Mouse (Mus musculus): Measurements from ENCODE around the gene Dbr1.
"Not testable (repeated sequence)": the region's sequence is repeated elsewhere in the genome, so short reads cannot be mapped to it uniquely, and the experiment has no call there.

Gene Dbr1

DNA sequence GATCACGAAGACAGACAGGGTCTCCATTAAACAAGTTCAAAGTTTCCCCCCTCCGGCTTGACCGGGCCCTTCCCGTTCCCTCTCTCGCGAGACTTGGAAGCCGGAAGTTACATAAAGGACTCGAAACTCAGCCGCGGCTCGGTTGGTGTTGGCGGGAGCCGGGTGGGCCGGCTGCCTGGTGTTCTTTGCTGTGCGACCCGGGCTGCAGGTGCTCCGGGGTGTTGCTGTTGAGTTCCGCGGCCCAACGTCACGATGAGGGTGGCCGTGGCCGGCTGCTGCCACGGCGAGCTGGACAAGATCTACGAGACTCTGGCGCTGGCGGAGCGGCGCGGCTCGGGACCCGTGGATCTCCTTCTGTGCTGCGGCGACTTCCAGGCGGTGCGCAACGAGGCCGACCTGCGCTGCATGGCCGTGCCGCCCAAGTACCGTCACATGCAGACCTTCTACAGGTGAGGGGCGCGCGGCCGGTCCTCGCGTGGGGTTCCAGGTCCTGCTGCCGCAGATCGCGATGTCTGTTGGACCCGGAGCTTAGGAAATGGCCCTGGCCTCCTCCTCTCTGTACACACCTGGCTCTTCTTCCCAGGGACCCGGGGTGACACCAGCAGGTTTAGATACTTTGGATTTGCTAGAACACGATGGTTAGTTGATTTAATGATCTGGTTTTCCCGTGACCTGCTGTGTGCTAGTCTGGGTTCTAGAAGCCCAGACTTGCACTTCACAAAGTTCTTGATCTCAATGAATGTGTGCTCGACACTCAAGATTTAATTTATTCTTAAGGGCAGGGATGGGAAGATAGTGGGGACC, at the start of gene Dbr1:
Dbr1 (plus strand) TSS at position 123 of the 804 bp plus-strand sequence.
- CTCF ChIA-PET: no interaction called here

- CTCF ChIA-PET: no interaction called here
These were observed 43.7 kb upstream of the Dbr1 start for GRCm38 (mm10) chr9:99531865-99532264.

DNA sequence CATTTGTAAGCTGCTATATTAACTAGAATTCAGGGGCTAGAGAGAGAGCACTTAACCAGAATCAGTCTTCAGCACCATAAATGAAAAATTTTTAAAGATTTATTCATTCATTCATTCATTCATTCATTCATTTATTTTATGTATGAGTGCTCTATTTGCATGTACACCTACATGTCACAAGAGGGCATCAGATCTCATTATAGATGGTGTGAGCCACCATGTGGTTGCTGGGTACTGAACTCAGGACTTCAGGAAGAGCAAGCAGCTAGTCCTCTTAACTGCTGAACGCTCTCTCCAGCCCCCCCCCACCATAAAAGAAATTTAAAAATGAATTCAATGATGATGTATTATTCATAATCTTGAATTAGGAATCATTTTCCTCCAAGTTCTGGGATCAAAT, 29.3 kb upstream of the Dbr1 start:
- CTCF ChIA-PET: no interaction called here

DNA sequence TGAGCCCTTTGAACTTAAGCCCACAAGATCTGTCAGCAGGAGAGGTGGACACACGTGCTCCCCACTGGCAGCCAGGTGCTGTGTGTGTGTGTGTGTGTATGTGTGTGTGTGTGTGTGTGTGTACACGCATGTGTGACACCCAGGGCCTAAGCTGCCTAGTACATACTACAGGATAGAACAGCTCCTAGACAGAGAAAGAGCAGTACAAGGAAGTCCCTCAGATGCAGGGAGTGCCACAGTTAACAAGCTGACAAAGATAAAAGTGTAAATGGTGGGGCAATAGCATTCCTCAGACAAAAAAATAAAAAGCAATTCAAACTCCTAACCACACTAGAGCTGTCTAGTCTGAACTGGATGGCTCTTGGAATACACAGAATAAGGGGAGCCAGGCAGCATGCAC, 23.5 kb upstream of the Dbr1 start:
- CTCF ChIA-PET: no interaction called here

DNA sequence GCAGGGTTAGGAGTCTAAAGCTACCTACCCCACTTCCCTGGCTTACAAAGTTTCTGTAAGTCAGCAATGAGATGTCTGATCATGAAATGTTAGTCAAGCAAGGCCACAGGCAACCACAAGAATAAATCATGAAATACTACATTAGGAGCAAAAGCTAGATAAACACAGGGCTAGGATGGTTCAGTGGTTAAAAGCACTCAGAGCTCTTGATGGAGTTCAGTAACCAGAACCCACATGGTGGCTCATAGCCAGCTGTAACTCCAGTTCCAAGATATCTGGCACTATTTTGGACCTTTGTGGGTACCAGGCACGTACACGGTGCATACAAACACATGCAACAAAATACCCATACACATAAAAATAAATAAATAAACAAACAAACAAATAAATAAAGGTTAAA, 22.6 kb upstream of the Dbr1 start:
- CTCF ChIA-PET: no interaction called here

DNA sequence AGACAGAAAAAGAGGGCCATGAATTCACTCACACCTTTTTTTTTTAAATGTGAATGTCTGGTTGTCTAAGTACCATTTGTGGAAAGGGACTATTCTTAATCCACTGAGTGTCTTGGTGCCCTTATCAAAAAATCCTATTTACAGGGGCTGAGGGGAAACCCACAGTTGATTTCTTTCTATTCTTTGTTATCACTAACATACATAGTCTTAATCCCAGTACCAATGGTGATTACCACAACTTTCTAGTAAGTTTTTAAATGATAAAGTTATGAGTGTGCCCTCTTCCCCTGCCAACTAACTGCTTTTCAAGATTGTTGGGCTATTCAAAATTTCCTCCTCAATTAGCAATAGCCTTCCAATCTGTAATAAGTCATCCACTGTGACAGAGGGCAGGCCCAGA, 21.5 kb upstream of the Dbr1 start:
- CTCF ChIA-PET: no interaction called here

- CTCF ChIA-PET: no interaction called here
These were observed 20.3 kb upstream of the Dbr1 start for GRCm38 (mm10) chr9:99555253-99555652.

DNA sequence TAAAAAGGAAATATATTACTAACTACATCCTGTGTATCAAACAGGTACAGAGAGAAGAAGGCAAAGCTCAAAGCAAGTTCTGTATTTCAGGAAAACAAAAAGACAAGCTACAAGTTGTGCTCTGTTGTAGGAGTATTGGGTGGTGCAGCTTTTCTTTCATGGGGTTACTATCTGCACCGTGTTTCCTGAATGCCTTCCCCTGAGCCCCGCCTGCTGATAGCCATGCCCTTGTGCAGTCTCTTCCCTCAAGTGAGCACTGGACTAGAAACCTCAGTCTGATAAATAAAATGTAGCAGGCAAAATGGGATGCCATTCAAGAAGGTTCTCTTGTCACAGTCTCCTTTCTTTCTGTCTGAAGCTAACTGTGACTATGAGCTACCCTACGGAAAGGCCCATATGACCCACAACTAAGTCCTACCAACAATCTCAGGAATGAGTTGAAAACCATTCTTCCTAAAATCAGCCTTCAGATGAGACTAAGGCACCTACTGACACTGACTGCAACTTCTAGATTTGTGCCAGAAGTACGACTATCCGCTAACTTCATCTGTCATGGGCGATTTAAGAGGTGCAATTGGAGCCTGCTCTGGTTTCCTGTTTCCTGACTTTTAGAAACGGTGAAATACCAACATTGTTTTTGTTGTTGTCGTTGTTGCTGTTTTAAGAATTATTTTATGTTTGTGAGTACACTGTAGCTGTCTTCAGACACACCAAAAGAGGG, 17.9 kb upstream of the Dbr1 start:
- CTCF ChIA-PET: interaction anchor here (1.6 kb wide), 1 partner anchor 23 kb away, joined by 3 read pairs; no protein-coding TSS in a partner anchor

GRCm38 (mm10) chr9:99558824-99559556, 16.6 kb upstream of the Dbr1 start:
- CTCF ChIA-PET: no interaction called here

DNA sequence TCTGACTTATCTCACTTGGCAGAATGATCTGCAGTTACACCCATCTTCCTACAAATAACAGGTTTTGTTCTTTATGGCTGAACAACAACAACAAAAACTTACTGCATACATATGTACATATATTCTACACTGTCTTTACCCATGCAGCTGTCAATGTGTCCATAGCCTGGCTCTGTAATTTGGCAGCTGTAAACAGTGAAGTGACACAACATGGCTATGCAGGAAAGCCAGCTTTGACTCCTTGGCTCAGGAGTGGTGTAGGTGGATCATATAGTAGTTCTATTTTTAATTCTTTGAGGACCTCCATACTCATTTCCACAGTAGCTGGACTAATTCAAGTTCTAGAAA, 16.1 kb upstream of the Dbr1 start:
- CTCF ChIA-PET: no interaction called here

- CTCF ChIA-PET: interaction anchor here (0.7 kb wide), 1 partner anchor 12 kb away, joined by 3 read pairs; no protein-coding TSS in a partner anchor
These were observed 15.2 kb upstream of the Dbr1 start for GRCm38 (mm10) chr9:99560389-99560788.

- CTCF ChIA-PET: no interaction called here
These were observed 11.9 kb upstream of the Dbr1 start for GRCm38 (mm10) chr9:99563714-99564113.

- CTCF ChIA-PET: no interaction called here
These were observed 7.6 kb upstream of the Dbr1 start for GRCm38 (mm10) chr9:99568023-99568346.

DNA sequence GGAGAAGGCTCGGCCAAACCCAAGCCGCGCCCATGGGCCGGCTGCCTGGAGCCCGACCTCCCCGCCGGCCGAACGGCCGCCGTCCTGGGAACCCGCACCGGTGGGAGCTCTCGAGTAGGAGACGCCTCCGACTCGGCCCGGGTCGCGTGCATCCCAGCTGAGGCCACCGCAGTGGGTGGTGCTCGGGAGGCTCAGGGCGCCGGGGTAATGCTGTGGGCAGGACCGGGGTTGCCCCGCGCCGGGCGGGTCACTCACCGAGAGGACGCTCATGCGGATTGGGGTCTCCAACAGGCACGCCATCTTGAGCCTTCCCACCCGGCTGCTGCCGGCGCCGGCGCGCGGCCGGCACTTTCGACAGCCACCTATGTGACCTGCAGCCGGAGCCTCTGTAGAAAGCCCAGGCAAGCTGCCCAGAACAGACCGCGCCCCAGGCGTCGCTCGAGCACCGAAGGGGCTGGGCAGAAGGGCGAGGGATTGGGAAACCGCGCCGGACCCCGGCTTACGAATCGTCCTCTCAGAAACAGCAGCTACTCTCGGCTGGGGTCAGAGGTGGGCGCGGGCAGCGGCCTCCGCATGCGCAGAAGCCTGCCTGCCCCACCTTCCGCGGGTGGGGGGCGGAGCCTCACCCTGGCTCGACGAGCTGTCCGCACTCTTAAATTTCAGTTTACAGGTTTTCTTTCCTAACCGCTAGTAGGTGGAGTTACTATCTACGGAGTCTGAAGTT, 7.1 kb upstream of the Dbr1 start, which contains the start of gene Armc8:
Armc8 (minus strand) TSS at position 553 of the 724 bp plus-strand sequence.
- CTCF ChIA-PET: no interaction called here

- CTCF ChIA-PET: no interaction called here
These were observed 6.6 kb upstream of the Dbr1 start for GRCm38 (mm10) chr9:99569071-99569397.

DNA sequence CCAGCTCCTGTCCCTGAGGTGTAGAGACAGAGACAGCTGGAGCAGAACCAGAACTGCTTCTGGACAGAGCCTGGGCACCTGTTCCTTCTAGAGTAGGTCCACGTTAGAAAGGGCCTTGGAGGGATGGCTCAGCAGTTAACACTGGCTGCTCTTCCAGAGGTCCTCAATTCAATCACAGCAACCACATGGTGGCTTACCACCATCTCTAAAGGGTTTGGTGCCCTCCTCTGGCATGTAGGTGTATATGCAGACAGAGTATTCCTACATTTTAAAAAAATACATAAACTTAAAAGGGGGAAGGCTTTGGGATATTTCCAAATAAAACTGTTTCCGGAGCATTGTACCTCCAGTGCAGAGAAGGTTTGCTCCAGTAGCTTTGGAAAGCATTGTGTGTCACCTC, 5.1 kb downstream of the Dbr1 start:
- CTCF ChIA-PET: interaction anchor here (0.7 kb wide), 1 partner anchor 24 kb away, joined by 3 read pairs; no protein-coding TSS in a partner anchor

GRCm38 (mm10) chr9:99587505-99588202, 12.1 kb downstream of the Dbr1 start:
- CTCF ChIA-PET: interaction anchor here (1.0 kb wide), 1 partner anchor 13 kb away, joined by 3 read pairs; no protein-coding TSS in a partner anchor

GRCm38 (mm10) chr9:99591144-99591543, 15.5 kb downstream of the Dbr1 start:
- CTCF ChIA-PET: no interaction called here

DNA sequence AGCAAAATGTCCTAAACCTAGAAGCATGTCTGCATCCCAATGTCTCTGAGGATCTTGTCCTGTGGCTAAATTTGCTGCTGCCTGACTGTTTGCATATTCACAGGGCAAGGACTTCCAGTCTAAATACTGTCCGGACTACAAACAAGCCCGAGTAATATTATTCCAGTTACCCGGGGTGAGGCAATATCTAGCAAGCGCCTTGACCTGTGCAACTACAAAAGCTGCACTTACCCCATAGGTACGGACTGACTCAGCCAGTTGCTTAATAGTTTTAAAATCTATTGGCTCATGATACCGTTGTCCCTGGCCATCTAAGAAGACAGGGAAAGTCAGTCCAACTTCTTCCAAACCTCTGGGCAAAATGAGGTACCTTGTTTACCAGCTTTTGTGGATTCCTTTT, 23.5 kb downstream of the Dbr1 start:
- CTCF ChIA-PET: not testable (repeated sequence)

GRCm38 (mm10) chr9:99603566-99603965, 28.0 kb downstream of the Dbr1 start:
- CTCF ChIA-PET: no interaction called here

DNA sequence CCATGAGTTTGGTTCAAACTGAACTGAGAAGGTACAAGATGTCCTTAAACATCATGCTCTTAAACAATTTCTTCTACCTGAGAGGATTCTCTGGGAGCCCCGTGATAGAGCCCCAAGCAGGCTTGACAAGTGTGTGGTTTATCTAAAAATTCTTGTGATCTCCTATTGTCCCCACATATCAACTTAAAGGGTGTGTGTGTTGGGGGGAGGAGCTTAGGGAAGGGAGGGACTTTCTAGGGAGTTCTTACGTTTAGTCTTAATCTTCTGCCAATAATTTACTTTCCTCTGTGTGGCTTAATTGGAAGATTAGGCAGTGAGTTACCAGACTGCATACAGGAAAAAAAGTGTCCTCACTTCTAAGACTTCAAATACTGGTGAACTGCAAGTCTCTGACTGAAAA, 36.6 kb downstream of the Dbr1 start, which contains the start of gene A4gnt:
A4gnt (plus strand) TSS at position 301 of the 400 bp plus-strand sequence.
- CTCF ChIA-PET: no interaction called here
